Mouse (Mus musculus) limb, embryonic 14.5 days (tissue): ENCODE results near the gene E2f7. TPM values are rescaled to one million over a fixed set of nuclear protein-coding genes. Genes with fewer than 3 reads are reported as not detected.

Experiments
- ATAC-seq: fragments of 200-750 bp; cut with Nextera tagmentation; 2 replicates; pipeline ENCODE4 v1.8.0; 2017; ENCODE audit warnings: low read depth, moderate number of reproducible peaks, moderate TSS enrichment; ENCODE audit not compliant: low FRiP score
- DNase-seq: peaks from one replicate; pipeline ENCODE4 v3.0.0-alpha.2; 2015; ENCODE audit warnings: low spot score
- H3K27ac ChIP-seq: fragments of 300-500 bp; sonication (generic); replicated peaks from 2 replicates; pipeline ENCODE4 v1.5.1; 2014; ENCODE audit warnings: low read depth, mild to moderate bottlenecking, low read length, moderate library complexity, mixed read lengths
- H3K27me3 ChIP-seq: fragments of 300-500 bp; sonication (generic); 2 replicates; pipeline ENCODE4 v1.6.1; 2014; ENCODE audit warnings: low read length, mixed read lengths; ENCODE audit not compliant: control insufficient read depth, insufficient read depth
- H3K36me3 ChIP-seq: fragments of 300-500 bp; sonication (generic); 2 replicates; pipeline ENCODE4 v1.6.1; 2014; ENCODE audit warnings: mild to moderate bottlenecking, low read length, moderate library complexity, mixed read lengths; ENCODE audit not compliant: control insufficient read depth, insufficient read depth
- H3K4me1 ChIP-seq: fragments of 300-500 bp; sonication (generic); 2 replicates; pipeline ENCODE4 v1.6.1; 2014; ENCODE audit warnings: antibody characterized with exemption, low read length, mixed read lengths; ENCODE audit not compliant: control insufficient read depth, insufficient read depth
- H3K4me2 ChIP-seq: fragments of 300-500 bp; sonication (generic); replicated peaks from 2 replicates; pipeline ENCODE4 v1.6.1; 2014; ENCODE audit warnings: low read depth, mild to moderate bottlenecking, low read length, moderate library complexity; ENCODE audit not compliant: severe bottlenecking
- H3K4me3 ChIP-seq: fragments of 300-500 bp; sonication (generic); replicated peaks from 2 replicates; pipeline ENCODE4 v1.5.1; 2014; ENCODE audit warnings: low read length
- H3K9ac ChIP-seq: fragments of 300-500 bp; sonication (generic); 2 replicates; pipeline ENCODE4 v1.6.1; 2014; ENCODE audit warnings: mild to moderate bottlenecking, low read depth, low read length, moderate library complexity; ENCODE audit not compliant: severe bottlenecking
- H3K9me3 ChIP-seq: fragments of 300-500 bp; sonication (generic); 2 replicates; pipeline ENCODE4 v1.6.1; 2016; ENCODE audit warnings: low read length; ENCODE audit not compliant: control insufficient read depth
- POLR2A ChIP-seq: fragments of 200-500 bp; IDR thresholded peaks from 2 replicates; pipeline ENCODE4 v1.8.0; 2012; ENCODE audit warnings: inconsistent platforms, mild to moderate bottlenecking, moderate library complexity, borderline replicate concordance; ENCODE audit not compliant: insufficient read depth, insufficient read length; ENCODE audit errors: extremely low read depth
- WGBS: fragments of 180-500 bp; shearing (Covaris S2); extraction: QIAGEN DNeasy Blood & Tissue Kit; methylation state at CpG from one replicate; pipeline ENCODE4 v1.1.7; 2014; 5-methylcytosine and 5-hydroxymethylcytosine counted together
- polyA plus RNA-seq, 2 experiments: library from polyadenylated mRNA; depleted of rRNA in 1 of 2; stranded (reverse) in 1 of 2; unstranded in 1 of 2; fragments of >200 nt; fragmentation: Nextera tagmentation in 1 of 2; extraction: Ambion mirVana in 1 of 2; gene quantifications; 2 replicates each; pipeline versions ENCODE4 v1.2.1 to v1.2.3; 2012 to 2014

The E2f7 gene
- polyA plus RNA-seq, 2 experiments = 8.4 to 17.2 TPM

DNA sequence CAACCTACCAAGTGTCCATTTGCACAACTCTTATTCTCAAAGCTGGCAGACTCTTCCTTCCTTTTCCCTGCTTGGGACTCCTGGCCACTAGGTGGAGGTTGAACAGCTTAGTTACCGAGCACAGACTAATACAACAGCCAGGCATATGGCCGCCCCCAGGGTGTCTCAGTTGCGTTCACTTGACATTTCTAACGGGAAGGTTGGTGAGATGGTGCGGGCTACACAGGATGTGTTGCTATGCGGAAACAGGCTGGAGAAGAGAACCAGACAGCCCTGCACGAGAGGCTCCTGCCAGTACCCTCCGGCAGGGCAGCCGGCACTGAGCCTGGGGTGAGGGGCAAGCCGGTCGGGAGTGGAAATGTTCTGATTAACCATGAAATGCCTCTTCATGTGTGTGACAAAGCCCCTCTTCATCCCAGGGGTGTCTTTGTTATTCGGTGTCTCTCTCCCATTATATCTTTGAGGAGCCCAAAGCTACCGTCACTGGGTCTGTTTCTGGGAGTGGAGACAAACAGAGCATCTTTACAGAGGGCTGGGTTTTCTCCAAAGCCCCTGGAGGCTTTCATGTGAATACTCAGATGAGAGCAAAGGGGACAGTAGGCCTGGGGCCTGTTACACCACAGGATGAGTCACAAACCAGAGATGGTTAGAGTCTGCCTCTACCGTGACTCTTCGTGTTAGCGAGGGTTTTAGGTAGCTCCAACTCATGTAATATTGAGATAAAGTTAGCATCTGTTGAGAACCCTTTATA is 17.1 kb downstream of the E2f7 start:
- Histone ChIP-seq H3K9ac (no peak overlapping the region), H3K4me2 (no peak overlapping the region), H3K27me3 (no peaks in the 10 kb centered on the region), H3K4me1 (no peaks in the 10 kb centered on the region), H3K9me3 (no peaks in the 10 kb centered on the region), H3K36me3 (peaks cover 75% of the 10 kb centered on the region), H3K27ac (no peak overlapping the region), H3K4me3 (no peak overlapping the region)
- ATAC-seq (no peak), DNase-seq (no peak)
- no peak for TF ChIP-seq POLR2A
- WGBS = 90% methylated on average over 16 of the region's 16 CpGs

GRCm38 (mm10) chr10:110763416-110763815 is 18.2 kb downstream of the E2f7 start:
- peaks cover 79% of the 10 kb centered on the region for H3K36me3 ChIP-seq
- ATAC-seq (no peak), DNase-seq (no peak)
- no peaks in the 10 kb centered on the region for H3K4me1 ChIP-seq
- WGBS = 91% methylated on average over 13 of the region's 13 CpGs
- no peaks in the 10 kb centered on the region for H3K9me3 ChIP-seq
- no peak overlapping the region for H3K4me3 ChIP-seq
- H3K9ac ChIP-seq = no peak overlapping the region
- no peak overlapping the region for H3K4me2 ChIP-seq
- H3K27ac ChIP-seq = no peak overlapping the region
- no peaks in the 10 kb centered on the region for H3K27me3 ChIP-seq
- no peak for TF ChIP-seq POLR2A

- Histone ChIP-seq H3K9me3 (no peaks in the 10 kb centered on the region), H3K4me3 (no peak overlapping the region), H3K9ac (no peak overlapping the region), H3K27ac (no peak overlapping the region), H3K36me3 (peaks cover 76% of the 10 kb centered on the region), H3K27me3 (no peaks in the 10 kb centered on the region), H3K4me1 (no peaks in the 10 kb centered on the region), H3K4me2 (no peak overlapping the region)
- no peak for TF ChIP-seq POLR2A
- DNase-seq = peak; percentile 18
- ATAC-seq = no peak
- 75% methylated on average over 10 of the region's 10 CpGs for WGBS
Measured at GRCm38 (mm10) chr10:110769538-110769937, 24.3 kb downstream of the E2f7 start.

DNA sequence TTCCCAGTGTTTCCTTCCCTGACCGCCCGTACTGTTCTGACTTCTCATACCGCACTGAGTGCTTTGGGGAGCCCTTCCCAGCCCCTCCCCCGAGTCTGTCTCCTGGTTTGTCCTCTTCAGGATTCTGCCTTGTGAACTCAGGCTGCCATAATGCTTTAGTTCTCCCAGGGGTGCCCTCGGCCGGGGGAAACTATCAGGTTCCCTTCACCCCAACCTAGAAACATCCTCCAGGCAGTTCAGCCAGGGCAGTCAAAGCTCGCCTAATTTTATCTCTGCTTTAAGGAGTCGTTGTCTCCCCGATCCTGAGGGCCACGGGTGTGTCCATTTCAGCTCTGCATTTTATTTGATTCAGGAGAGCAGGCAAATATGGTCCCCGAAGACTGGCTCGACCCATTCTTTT is 28.0 kb downstream of the E2f7 start:
- H3K36me3 ChIP-seq = peaks cover 61% of the 10 kb centered on the region
- no peak for TF ChIP-seq POLR2A
- DNase-seq = no peak
- no peaks in the 10 kb centered on the region for H3K9me3 ChIP-seq
- H3K27ac ChIP-seq = no peak overlapping the region
- no peak overlapping the region for H3K9ac ChIP-seq
- 92% methylated on average over 12 of the region's 12 CpGs for WGBS
- no peaks in the 10 kb centered on the region for H3K27me3 ChIP-seq
- H3K4me2 ChIP-seq = no peak overlapping the region
- H3K4me3 ChIP-seq = no peak overlapping the region
- H3K4me1 ChIP-seq = no peaks in the 10 kb centered on the region
- no peak for ATAC-seq

DNA sequence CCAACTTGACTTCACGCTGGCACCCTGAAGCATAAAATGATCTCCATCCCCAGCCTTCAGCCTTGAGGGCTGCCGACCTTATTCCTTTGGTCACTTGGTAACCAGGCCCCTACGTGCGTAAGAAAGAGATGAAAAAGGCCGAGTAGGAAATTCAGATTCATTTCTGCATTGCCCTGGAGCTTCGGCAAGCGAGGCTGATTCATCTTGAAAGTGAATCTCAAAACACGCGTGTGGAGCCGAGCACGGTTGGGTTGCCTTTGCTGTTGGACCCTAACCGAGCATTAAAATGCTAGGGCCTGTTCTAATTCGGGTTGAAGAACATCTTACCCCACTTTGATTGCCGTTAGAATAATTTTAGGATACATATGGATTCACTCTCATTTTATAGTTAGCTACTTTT is 28.6 kb downstream of the E2f7 start:
- no peaks in the 10 kb centered on the region for H3K9me3 ChIP-seq
- H3K4me2 ChIP-seq = no peak overlapping the region
- DNase-seq (no peak), ATAC-seq (no peak)
- no peaks in the 10 kb centered on the region for H3K4me1 ChIP-seq
- H3K36me3 ChIP-seq = peaks cover 60% of the 10 kb centered on the region
- WGBS = 95% methylated on average over 14 of the region's 14 CpGs
- no peak for TF ChIP-seq POLR2A
- H3K4me3 ChIP-seq = no peak overlapping the region
- H3K27me3 ChIP-seq = no peaks in the 10 kb centered on the region
- H3K9ac ChIP-seq = no peak overlapping the region
- no peak overlapping the region for H3K27ac ChIP-seq
